ENCODE assay signal across 10 mouse cellular contexts in the genomic region with DNA sequence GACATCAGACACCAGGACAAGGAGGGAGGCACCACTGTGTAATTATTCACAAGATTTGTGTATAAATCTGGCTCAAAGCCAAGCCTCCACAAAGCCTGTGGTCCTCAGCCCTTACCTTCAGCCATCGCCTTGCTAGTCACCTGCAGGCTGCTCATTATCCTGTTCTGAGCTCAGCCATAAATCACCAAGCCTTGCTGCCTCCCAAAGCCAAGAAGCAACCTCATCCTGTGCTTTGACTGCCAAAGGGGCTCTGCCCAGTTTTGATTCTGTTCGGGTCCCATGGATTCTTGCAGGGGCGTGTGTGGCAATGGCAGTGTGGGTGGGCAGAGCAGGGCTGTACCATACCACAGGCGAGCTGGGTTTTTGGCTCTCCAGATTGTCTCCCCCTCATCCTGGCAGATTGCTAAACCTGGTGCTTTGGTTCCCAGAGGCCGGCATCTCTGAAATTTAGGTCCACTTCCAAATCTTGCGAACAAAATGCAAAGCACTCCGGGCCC.
A peak's percentile ranks its signal among the peaks of the same experiment; 100 is the strongest.
DNase-seq lines count a peak whose midpoint lies in the region; ATAC-seq lines count a peak whose summit lies in the region.
"Had no signal": no experiment of that assay in that cellular context is flagged by ENCODE, and none has a peak within 500 bp of the region (broad histone marks: within the 10 kb centered on the region; RNA-seq: fewer than 3 reads in every experiment).

No protein-coding gene starts in this region.

- peak; percentile 63; the same call in 1 of the 2 replicates for ATAC-seq in kidney, embryonic 14.5 days (ENCODE audit: low FRiP score, low TSS enrichment)
- ATAC-seq in embryonic facial prominence, embryonic 15.5 days (ENCODE audit: insufficient number of reproducible peaks, low FRiP score, low TSS enrichment, low read depth), result peak; percentile 82

- H3K27me3 ChIP-seq in kidney, embryonic 14.5 days (ENCODE audit: control insufficient read depth, insufficient read depth, low read length), result no peaks in the 10 kb centered on the region
- no peaks in the 10 kb centered on the region for H3K27me3 ChIP-seq in embryonic facial prominence, embryonic 15.5 days
- H3K27me3 ChIP-seq: embryonic facial prominence, embryonic 13.5 days had no signal

- no peak overlapping the region for H3K27ac ChIP-seq in kidney, embryonic 14.5 days (ENCODE audit: low read depth, low read length)
- H3K27ac ChIP-seq in embryonic facial prominence, embryonic 15.5 days (replicated peaks), result peak overlapping the region; percentile 74
- H3K27ac ChIP-seq: embryonic facial prominence, embryonic 13.5 days had no signal

- no peak overlapping the region for H3K4me2 ChIP-seq in kidney, embryonic 14.5 days (replicated peaks; ENCODE audit: low read depth, low read length)
- H3K4me2 ChIP-seq in embryonic facial prominence, embryonic 15.5 days (replicated peaks), result no peak overlapping the region
- H3K4me2 ChIP-seq: embryonic facial prominence, embryonic 13.5 days had no signal

- H3K36me3 ChIP-seq in kidney, embryonic 14.5 days (ENCODE audit: control insufficient read depth, insufficient read depth, low read length), result no peaks in the 10 kb centered on the region
- no peaks in the 10 kb centered on the region for H3K36me3 ChIP-seq in embryonic facial prominence, embryonic 15.5 days
- H3K36me3 ChIP-seq: embryonic facial prominence, embryonic 13.5 days had no signal

- H3K9me3 ChIP-seq in kidney, embryonic 14.5 days (ENCODE audit: control insufficient read depth, low read length), result no peaks in the 10 kb centered on the region
- H3K9me3 ChIP-seq in embryonic facial prominence, embryonic 15.5 days (replicated peaks), result no peaks in the 10 kb centered on the region
- H3K9me3 ChIP-seq: embryonic facial prominence, embryonic 13.5 days had no signal

- H3K4me1 ChIP-seq in kidney, embryonic 14.5 days (ENCODE audit: control insufficient read depth, insufficient read depth, low read length), result peaks cover 8% of the 10 kb centered on the region; the same call in 1 of the 2 replicates
- peaks cover 22% of the 10 kb centered on the region for H3K4me1 ChIP-seq in embryonic facial prominence, embryonic 15.5 days

- 62% methylated on average over 7 of the region's 7 CpGs for WGBS in kidney, embryonic 14.5 days
- WGBS in embryonic facial prominence, embryonic 15.5 days, result 59% methylated on average over 7 of the region's 7 CpGs

- H3K9ac ChIP-seq in kidney, embryonic 14.5 days (ENCODE audit: low read depth, low read length), result no peak overlapping the region
- H3K9ac ChIP-seq in embryonic facial prominence, embryonic 15.5 days, result no peak overlapping the region
- H3K9ac ChIP-seq: embryonic facial prominence, embryonic 13.5 days had no signal

- DNase-seq in kidney, adult 8-10 months, result no peak
- DNase-seq in Muller cell, postnatal 12 days (ENCODE audit: inconsistent ontology term), result peak; percentile 75
- DNase-seq in layer of hippocampus, postnatal 14 days (ENCODE audit: low spot score in 2 of 2), result peak; percentile 28 to 52
- DNase-seq in spleen, postnatal 14 days (ENCODE audit: low spot score in 2 of 2), result no peak
- DNase-seq in yolk sac, embryonic 10.5 days (ENCODE audit: low spot score), result no peak
- DNase-seq in cerebellum, postnatal 36 days, result no peak
- DNase-seq: heart, postnatal 14 days had no signal

- H3K4me3 ChIP-seq in kidney, embryonic 14.5 days (ENCODE audit: low read length), result no peak overlapping the region
- H3K4me3 ChIP-seq in embryonic facial prominence, embryonic 15.5 days (replicated peaks), result no peak overlapping the region
- H3K4me3 ChIP-seq: embryonic facial prominence, embryonic 13.5 days had no signal

Comparison
In these comparisons a context has a peak if more than half of its experiments do, and no peak if none do; other contexts are left out.
1. DNase-seq: peak in Muller cell, postnatal 12 days (single experiment) and layer of hippocampus, postnatal 14 days (2 of 2); none in kidney, adult 8-10 months (0 of 2), spleen, postnatal 14 days (0 of 2), yolk sac, embryonic 10.5 days (single experiment) and cerebellum, postnatal 36 days (0 of 2).